Mouse (Mus musculus): ENCODE data around the gene Pilrb1.
A peak's percentile ranks its signal among the peaks of the same experiment; 100 is the strongest.

- TF ChIP-seq POLR2A (IDR thresholded peaks at IDR 0.05; ENCODE audit: low read depth, low read length) (no peak), CTCF (conservative IDR thresholded peaks at IDR 0.05; ENCODE audit: insufficient read depth, insufficient read length, low read depth, low read length) (peak; percentile 51)
Observed at GRCm38 (mm10) chr5:137892954-137893353, 35.0 kb upstream of the Pilrb1 start.

Measured in kidney, adult 2 months (tissue).